Comparison of ENCODE assay signal across 9 mouse cellular contexts in the genomic region with DNA sequence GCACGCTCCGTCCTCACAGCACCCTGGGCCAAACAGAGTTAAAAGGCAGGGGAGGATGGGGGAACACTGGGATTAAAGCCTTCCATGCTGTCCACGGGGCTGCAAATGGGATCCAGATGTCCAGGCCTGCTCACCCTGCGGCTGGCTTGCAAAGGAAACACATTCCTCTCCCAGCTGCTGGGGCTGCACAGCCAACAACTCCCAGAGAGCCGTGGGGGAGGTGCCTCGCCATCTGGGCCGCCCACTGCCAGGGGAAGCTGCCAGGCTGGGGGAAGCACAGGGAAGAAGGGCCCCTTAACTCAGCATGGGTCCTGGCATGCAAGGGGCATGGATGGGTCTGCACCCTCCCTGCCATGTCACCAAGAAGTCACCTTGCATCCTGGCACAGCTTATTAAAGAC. TPM values are rescaled to one million over a fixed set of nuclear protein-coding genes. Genes with fewer than 3 reads are reported as not detected.
DNase-seq lines count a peak whose midpoint lies in the region; ATAC-seq and TF ChIP-seq lines count a peak whose summit lies in the region.
"Had no signal": no experiment of that assay in that cellular context is flagged by ENCODE, and none has a peak within 500 bp of the region (broad histone marks: within the 10 kb centered on the region; RNA-seq: fewer than 3 reads in every experiment).

No protein-coding gene starts in this region.

- ATAC-seq in hindbrain, embryonic 11.5 days (ENCODE audit: low FRiP score): no peak

- 0 out of 2 replicates have a peak, but pooled peaks cover 2% of the 10 kb centered on the region for H3K4me1 ChIP-seq in hindbrain, embryonic 11.5 days (replicated peaks; ENCODE audit: control insufficient read depth, insufficient read depth, low read length)

- H3ac ChIP-seq in C2C12 (ENCODE audit: control insufficient read depth, insufficient read length, low read depth): no peak overlapping the region

- no peaks in the 10 kb centered on the region for H3K79me2 ChIP-seq in C2C12 (ENCODE audit: control insufficient read depth, insufficient read depth)

- no peak overlapping the region for H3K4me3 ChIP-seq in C2C12 (ENCODE audit: insufficient read depth, poor library complexity, severe bottlenecking)
- H3K4me3 ChIP-seq in hindbrain, embryonic 11.5 days (ENCODE audit: low read depth, low read length): no peak overlapping the region

- H3K9ac ChIP-seq in hindbrain, embryonic 11.5 days (ENCODE audit: low read depth, low read length): no peak overlapping the region

- 34% methylated on average over 7 of the region's 7 CpGs for WGBS in hindbrain, embryonic 11.5 days

- H3K27ac ChIP-seq in hindbrain, embryonic 11.5 days (ENCODE audit: low read depth, low read length): no peak overlapping the region

- H3K36me3 ChIP-seq in C2C12 (ENCODE audit: control insufficient read depth, insufficient read depth): no peaks in the 10 kb centered on the region
- H3K36me3 ChIP-seq in hindbrain, embryonic 11.5 days (ENCODE audit: control insufficient read depth, insufficient read depth, low read length): no peaks in the 10 kb centered on the region

- peaks cover 7% of the 10 kb centered on the region for H3K27me3 ChIP-seq in C2C12 (ENCODE audit: control insufficient read depth, insufficient read depth, insufficient read length)
- no peaks in the 10 kb centered on the region for H3K27me3 ChIP-seq in hindbrain, embryonic 11.5 days (ENCODE audit: control insufficient read depth, insufficient read depth, low read length)

- TF ChIP-seq CTCF in C2C12 (IDR thresholded peaks at IDR 0.05; ENCODE audit: control insufficient read depth, insufficient read depth, insufficient read length): no peak

- no peaks in the 10 kb centered on the region for H3K9me3 ChIP-seq in hindbrain, embryonic 11.5 days (ENCODE audit: control insufficient read depth, low read length)

- H3K4me2 ChIP-seq in hindbrain, embryonic 11.5 days (replicated peaks; ENCODE audit: low read depth, low read length): no peak overlapping the region

- no peaks in the 10 kb centered on the region for H3K79me3 ChIP-seq in C2C12 (ENCODE audit: low read depth)

- DNase-seq in cerebellum, adult 8-10 months: peak; percentile 47
- DNase-seq in frontal cortex, postnatal 25 days (ENCODE audit: low spot score in 2 of 2): peak; percentile 42 to 54
- DNase-seq in hindbrain, embryonic 11.5 days (ENCODE audit: low spot score): peak; percentile 56
- peak; percentile 80 for DNase-seq in layer of hippocampus, adult 9-11 months
- peak; percentile 74 for DNase-seq in lung, postnatal 25 days (ENCODE audit: low spot score)
- peak; percentile 86 for DNase-seq in testis, postnatal 10 days (ENCODE audit: low spot score)
- DNase-seq in spleen, adult 12 weeks (ENCODE audit: low spot score): no peak

TF ChIP-seq in C2C12, 6 proteins besides CTCF, POLR2A, EP300 and RAD21:
- TF ChIP-seq MAX (IDR thresholded peaks at IDR 0.05): peak; percentile 32
- no peak for TF ChIP-seq CEBPB (IDR thresholded peaks at IDR 0.05; ENCODE audit: low read depth)
- TF ChIP-seq MYOG (IDR thresholded peaks at IDR 0.05; ENCODE audit: control insufficient read depth, extremely low read depth, insufficient read length): no peak
- no peak for TF ChIP-seq FOSL1 (IDR thresholded peaks at IDR 0.05; ENCODE audit: insufficient read depth, low read length, poor library complexity, severe bottlenecking)
- no peak for TF ChIP-seq USF1 (IDR thresholded peaks at IDR 0.05; ENCODE audit: low read depth)
- TF ChIP-seq MYOD1 (IDR thresholded peaks at IDR 0.05; ENCODE audit: control insufficient read depth, insufficient read length, low read depth): peak; percentile 54

RNA-seq across cellular contexts. Expression of a gene that starts 37.8 kb away (rescaled TPM):
- 0.15 TPM for polyA plus RNA-seq in C2C12 (2012; fragmentation: generic; extraction: Trizol)
- 7.3 and 8.9 TPM in 2 replicates for polyA plus RNA-seq in hindbrain, embryonic 11.5 days (2014; fragmentation: Nextera tagmentation; extraction: Ambion mirVana)

RNA-seq across cellular contexts. Expression of a gene that starts 38.6 kb away (rescaled TPM):
- polyA plus RNA-seq in C2C12 (2012; fragmentation: generic; extraction: Trizol): not detected
- polyA plus RNA-seq in hindbrain, embryonic 11.5 days (2014; fragmentation: Nextera tagmentation; extraction: Ambion mirVana): not detected in 2 replicates
- polyA plus RNA-seq: liver, adult 2 months had no signal

RNA-seq across cellular contexts. Expression of a gene that starts 49.7 kb away (rescaled TPM):
- 70.2 TPM for polyA plus RNA-seq in C2C12 (2012; fragmentation: generic; extraction: Trizol)
- polyA plus RNA-seq in hindbrain, embryonic 11.5 days (2014; fragmentation: Nextera tagmentation; extraction: Ambion mirVana): 48.3 and 60.2 TPM in 2 replicates

RNA-seq across cellular contexts. Expression of a gene that starts 49.9 kb away (rescaled TPM):
- polyA plus RNA-seq in C2C12 (2012; fragmentation: generic; extraction: Trizol): 9.8 TPM
- 4.7 and 6.2 TPM in 2 replicates for polyA plus RNA-seq in hindbrain, embryonic 11.5 days (2014; fragmentation: Nextera tagmentation; extraction: Ambion mirVana)
